ENCODE assay signal across 10 mouse cellular contexts in the genomic region with DNA sequence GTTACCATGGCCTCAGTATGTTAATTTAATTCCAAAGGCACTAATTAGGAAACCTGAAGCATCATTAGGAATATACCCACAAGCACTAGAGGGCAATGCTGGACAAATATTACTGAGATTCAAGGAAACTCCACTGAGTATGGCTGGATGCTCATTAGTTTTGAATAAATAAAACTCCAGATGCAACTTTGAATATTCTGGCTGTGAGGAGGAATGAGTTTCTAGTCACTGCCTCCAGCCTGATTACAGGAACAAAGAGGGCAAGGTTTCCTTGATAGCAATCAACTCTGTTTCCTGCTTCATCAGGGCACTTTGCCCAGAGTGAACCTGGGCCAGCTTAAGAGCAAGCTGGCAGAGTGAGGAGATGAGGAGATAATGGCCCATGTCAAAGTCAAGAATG.
DNase-seq lines count a peak whose midpoint lies in the region; ATAC-seq lines count a peak whose summit lies in the region.
"Had no signal": no experiment of that assay in that cellular context is flagged by ENCODE, and none has a peak within 500 bp of the region (broad histone marks: within the 10 kb centered on the region; RNA-seq: fewer than 3 reads in every experiment).

No protein-coding gene starts in this region.

- peak; percentile 42 for ATAC-seq in midbrain, embryonic 16.5 days

- peak; percentile 17 for DNase-seq in cerebellum, adult 11-12 months
- no peak for DNase-seq in cerebellum, postnatal 4 days (ENCODE audit: low spot score in 2 of 2)
- DNase-seq in midbrain, embryonic 10.5 days (ENCODE audit: low spot score): no peak
- peak; percentile 16 for DNase-seq in gonadal fat pad, adult 2 months (ENCODE audit: low read depth)
- peak; percentile 12 for DNase-seq in lung, postnatal 25 days (ENCODE audit: low spot score)
- DNase-seq in natural killer cell, adult 2 months (ENCODE audit: low spot score in 2 of 2): no peak
- DNase-seq in thymus, postnatal 25 days: no peak

- no peaks in the 10 kb centered on the region for H3K9me3 ChIP-seq in midbrain, embryonic 16.5 days (replicated peaks; ENCODE audit: control insufficient read depth, low read length, poor library complexity, severe bottlenecking)
- H3K9me3 ChIP-seq in midbrain, embryonic 10.5 days (replicated peaks): no peaks in the 10 kb centered on the region
- H3K9me3 ChIP-seq: heart, embryonic 13.5 days had no signal

- H3K4me3 ChIP-seq in midbrain, embryonic 16.5 days (ENCODE audit: low read depth, low read length): no peak overlapping the region
- H3K4me3 ChIP-seq in midbrain, embryonic 10.5 days: no peak overlapping the region
- H3K4me3 ChIP-seq: heart, embryonic 13.5 days had no signal

- no peak overlapping the region for H3K9ac ChIP-seq in midbrain, embryonic 16.5 days (ENCODE audit: low read depth, low read length)
- H3K9ac ChIP-seq: heart, embryonic 13.5 days had no signal

- no peaks in the 10 kb centered on the region for H3K36me3 ChIP-seq in midbrain, embryonic 16.5 days (ENCODE audit: control insufficient read depth, insufficient read depth, low read length)
- no peaks in the 10 kb centered on the region for H3K36me3 ChIP-seq in midbrain, embryonic 10.5 days
- H3K36me3 ChIP-seq: heart, embryonic 13.5 days had no signal

- no peaks in the 10 kb centered on the region for H3K4me1 ChIP-seq in midbrain, embryonic 16.5 days (ENCODE audit: control insufficient read depth, insufficient read depth, low read length)
- no peaks in the 10 kb centered on the region for H3K4me1 ChIP-seq in midbrain, embryonic 10.5 days
- H3K4me1 ChIP-seq: heart, embryonic 13.5 days had no signal

- no peaks in the 10 kb centered on the region for H3K27me3 ChIP-seq in midbrain, embryonic 16.5 days (ENCODE audit: control insufficient read depth, insufficient read depth, low read depth, low read length)
- no peaks in the 10 kb centered on the region for H3K27me3 ChIP-seq in midbrain, embryonic 10.5 days (ENCODE audit: low read depth, poor library complexity, severe bottlenecking)
- H3K27me3 ChIP-seq: heart, embryonic 13.5 days had no signal

- no peak overlapping the region for H3K4me2 ChIP-seq in midbrain, embryonic 16.5 days (ENCODE audit: low read length)
- H3K4me2 ChIP-seq: heart, embryonic 13.5 days; midbrain, embryonic 11.5 days had no signal

- H3K27ac ChIP-seq in midbrain, embryonic 16.5 days (ENCODE audit: low read length): no peak overlapping the region
- H3K27ac ChIP-seq in midbrain, embryonic 10.5 days (replicated peaks): no peak overlapping the region
- H3K27ac ChIP-seq: heart, embryonic 13.5 days had no signal

Comparison
In these comparisons a context has a peak if more than half of its experiments do, and no peak if none do; other contexts are left out.
1. DNase-seq: peak in cerebellum, adult 11-12 months (single experiment), gonadal fat pad, adult 2 months (single experiment) and lung, postnatal 25 days (single experiment); none in cerebellum, postnatal 4 days (0 of 2), midbrain, embryonic 10.5 days (single experiment), natural killer cell, adult 2 months (0 of 2) and thymus, postnatal 25 days (single experiment).